Mouse (Mus musculus) liver (tissue): ENCODE data around the gene Sde2.
A peak's percentile ranks its signal among the peaks of the same experiment; 100 is the strongest.
"Not testable (repeated sequence)": the region's sequence is repeated elsewhere in the genome, so short reads cannot be mapped to it uniquely, and the experiment has no call there.

Experiments
- DNase-seq: peaks from one replicate; pipeline ENCODE4 v3.0.0-alpha.2; 2020; ENCODE audit warnings: mixed read lengths

Sde2 gene

DNA sequence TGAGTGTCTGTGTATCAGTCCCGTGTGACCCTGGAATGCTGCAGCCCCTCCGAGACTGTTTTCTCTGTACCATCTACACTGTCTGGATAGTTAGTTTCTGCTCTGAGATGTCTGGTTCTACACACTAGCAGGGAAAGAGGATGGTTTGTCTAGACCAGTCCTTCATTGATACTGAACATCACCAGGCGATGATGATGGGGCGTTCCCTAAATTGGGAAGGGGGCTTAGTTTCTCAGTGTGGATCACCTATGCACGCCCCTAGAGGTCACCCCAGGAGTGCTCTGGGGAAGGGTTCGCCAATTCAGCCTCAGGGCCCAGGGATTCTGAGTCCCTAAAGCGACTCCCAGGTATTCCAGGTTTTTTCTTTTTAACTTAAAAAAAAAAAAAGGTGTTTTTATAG is 38.2 kb downstream of the Sde2 start:
- DNase-seq = no peak

DNA sequence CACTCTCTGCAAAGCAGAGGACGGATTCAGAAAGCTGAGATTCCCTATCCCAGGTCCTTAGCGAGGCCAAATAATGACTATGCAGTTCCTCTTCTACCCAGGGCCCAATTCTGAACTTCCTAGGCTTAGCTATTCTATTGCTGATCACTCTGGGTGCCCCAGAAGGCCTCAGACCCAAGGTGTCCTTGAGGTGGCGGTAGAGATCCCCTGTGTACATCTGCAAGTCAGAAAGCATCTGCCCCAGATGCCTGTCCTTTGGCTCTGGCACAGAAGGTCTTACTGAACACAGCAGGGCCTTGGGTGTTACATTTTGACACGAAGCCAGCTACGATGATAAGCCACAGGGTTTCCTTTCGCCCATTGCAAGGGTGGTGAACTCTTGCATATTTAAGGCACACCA is 38.9 kb downstream of the Sde2 start:
- DNase-seq = peak; percentile 36

DNA sequence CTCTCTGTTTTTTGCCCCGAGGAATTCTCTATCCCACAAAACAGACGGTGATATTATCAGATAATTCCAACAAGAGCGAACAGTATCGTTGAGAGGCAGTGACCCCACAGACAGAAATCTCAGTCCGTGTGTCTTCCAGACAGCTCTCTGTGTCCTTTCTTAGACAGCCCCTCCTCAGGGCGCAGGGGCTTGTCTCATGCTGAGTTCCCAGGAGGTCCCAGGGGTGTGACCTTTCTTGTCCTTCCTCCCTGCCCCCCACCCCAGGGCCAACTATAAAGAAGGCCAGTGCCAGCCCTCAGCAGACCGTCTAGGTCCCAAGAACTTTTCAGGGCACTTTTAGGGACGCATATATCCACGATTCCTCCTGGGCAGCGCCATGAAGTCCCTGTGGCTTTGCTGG is 41.9 kb downstream of the Sde2 start, which contains the start of gene Lefty2:
Gene Lefty2, plus strand, starts transcription at position 301 of the 400 bp plus-strand sequence.
- DNase-seq = no peak

DNA sequence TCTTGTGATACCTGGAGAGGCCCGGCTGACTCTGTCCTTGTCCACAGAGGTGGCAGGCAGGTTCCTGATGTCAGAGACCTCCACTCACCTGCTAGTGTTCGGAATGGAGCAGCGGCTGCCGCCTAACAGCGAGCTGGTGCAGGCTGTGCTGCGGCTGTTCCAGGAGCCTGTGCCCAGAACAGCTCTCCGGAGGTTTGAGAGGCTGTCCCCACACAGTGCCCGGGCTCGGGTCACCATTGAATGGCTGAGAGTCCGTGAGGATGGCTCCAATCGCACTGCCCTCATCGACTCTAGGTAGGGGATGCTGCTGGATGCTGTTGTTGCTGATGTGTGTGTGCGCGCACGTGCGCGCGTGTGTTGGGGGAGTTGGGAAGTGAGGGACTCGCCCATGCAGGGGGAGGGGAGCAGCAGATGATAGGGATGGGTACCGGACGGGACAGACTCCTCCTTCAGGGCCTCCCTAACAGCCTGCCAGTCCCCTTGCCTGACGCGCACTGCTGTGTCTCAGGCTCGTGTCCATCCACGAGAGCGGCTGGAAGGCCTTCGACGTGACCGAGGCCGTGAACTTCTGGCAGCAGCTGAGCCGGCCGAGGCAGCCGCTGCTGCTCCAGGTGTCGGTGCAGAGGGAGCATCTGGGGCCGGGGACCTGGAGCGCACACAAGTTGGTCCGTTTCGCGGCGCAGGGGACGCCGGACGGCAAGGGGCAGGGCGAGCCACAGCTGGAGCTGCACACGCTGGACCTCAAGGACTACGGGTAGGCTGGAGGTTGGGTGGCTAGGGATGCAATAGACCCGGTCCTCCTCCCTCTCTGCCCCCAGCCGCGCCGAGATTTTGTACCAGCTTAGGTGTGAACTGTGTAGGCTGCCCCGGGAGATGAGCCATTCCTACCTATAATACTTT is 43.4 kb downstream of the Sde2 start:
- not testable (repeated sequence) for DNase-seq

DNA sequence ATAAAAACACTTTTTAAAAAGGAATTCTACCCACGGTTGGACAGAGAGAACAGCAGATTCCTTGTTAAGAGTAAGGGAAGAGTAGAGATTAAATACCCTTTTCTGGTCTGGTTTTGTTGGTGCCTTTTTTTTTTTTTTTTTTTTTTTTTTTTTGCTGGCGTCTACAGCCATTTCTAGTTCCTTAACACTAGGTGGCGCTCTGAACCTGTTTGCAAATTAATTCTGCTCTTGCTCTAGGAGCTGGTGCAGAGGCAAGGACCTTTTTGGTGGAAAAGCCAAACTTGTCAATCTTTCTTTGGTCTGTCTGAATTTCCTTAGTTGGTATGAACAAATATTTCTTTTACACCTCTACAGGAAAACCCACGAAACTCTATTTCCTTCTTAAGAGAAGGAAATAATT is 50.2 kb downstream of the Sde2 start:
- peak; percentile 33 for DNase-seq

DNA sequence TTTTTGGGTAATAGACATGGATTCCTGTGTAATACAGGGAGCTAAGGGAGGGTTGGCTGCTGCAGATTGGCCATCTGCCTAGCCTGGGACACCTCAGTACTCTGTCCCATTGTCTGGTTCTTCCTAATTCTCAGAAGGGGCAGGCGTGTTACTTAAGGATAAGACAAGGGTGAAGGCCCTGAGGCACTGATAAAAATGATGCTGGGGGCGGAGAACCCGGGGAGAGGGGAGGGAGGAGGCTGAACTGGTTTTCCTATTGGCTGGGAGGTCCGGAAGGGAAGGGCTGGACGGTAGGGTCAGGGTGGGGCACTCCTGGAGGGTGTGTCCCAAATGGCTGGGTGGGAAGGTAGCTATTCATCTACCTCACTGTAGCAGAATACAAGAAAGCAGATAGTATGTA is 52.0 kb downstream of the Sde2 start:
- DNase-seq = peak; percentile 94

DNA sequence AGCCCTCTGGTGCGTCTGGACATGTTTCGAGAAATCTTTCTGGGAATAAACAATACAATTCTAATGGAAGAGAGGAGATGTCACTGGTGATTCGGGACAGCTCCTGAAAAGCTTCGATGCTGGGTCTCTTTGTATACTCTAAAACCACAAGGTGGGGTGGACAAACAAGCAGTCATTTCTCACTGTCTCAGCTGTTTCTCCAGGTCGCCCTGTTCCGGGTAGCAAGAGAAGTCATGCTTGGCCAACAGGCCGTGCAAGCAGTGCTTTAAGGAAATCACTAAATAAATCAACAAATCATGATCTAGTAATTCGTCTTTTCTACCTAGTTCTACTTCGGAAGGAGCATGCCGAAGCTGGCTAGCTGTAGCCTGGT is 52.7 kb downstream of the Sde2 start:
- no peak for DNase-seq

DNA sequence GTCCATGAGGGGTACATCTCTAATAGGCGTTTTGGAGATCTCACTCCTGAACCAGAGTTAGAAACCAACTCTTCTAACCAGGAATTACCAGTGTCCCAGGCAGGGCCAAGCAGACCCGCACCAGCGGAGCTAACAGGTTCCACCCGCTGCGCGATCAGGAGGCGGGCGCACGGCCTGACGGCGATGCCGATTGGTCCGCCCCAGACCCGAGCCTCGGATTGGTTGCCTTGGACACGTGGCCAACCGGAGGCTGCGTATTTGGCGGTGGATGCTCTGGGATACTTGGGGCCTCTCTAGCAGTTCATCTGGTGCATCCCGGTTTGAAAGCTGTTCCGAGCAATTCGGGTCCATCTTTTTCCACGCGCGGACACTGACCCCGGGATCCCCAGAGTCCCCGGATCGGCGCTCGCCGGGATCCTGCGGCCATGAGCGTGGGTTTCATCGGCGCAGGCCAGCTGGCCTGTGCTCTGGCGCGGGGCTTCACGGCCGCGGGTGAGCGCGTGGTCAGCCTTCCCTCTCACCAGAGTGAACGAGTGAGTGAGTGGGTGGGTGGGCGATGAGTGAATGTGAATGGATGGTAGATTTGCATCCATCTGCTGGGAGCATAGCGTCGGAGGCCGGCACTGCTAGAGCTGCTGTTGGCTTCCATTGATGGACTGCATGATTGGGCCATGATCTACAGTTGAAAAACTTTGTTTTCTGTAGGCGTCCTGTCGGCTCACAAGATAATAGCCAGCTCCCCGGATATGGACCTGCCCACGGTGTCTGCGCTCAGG is 53.3 kb downstream of the Sde2 start, which contains the start of gene Pycr2:
Gene Pycr2, plus strand, starts transcription at position 255 of the 776 bp plus-strand sequence.
- DNase-seq = peak; percentile 98

DNA sequence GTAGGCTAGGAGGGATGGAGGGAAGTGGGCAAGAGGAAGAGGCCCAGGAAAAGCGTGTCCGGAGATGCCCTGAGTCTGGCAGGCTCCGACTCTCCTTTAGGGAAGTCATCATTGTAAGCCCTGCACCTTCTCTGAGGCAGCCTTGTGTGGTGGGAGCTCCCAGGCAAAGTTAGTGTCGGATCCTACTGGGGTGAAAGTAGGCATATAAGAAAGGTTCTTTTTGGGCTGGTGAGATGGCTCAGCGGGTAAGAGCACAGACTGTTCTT is 53.8 kb downstream of the Sde2 start:
- no peak for DNase-seq

DNA sequence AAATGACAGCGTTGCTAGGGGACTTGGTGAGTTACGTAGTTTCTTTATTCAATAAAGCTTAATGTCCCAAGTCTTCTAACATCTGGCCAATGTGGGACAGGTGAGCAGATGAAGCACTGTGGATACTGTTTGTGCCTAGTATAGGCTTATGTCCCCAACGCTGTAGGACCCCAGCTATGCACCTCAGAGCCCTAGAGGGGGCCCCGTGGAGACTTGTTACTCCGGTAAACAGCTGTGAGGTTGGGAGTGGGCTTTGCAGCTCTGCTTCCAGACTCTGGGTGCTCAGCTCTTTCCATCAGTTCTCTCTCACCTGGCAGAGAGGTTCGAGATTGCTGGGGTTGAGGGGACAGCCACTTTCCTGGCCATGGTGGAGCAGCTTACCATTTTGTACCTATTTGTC is 54.4 kb downstream of the Sde2 start:
- DNase-seq = peak; percentile 29

DNA sequence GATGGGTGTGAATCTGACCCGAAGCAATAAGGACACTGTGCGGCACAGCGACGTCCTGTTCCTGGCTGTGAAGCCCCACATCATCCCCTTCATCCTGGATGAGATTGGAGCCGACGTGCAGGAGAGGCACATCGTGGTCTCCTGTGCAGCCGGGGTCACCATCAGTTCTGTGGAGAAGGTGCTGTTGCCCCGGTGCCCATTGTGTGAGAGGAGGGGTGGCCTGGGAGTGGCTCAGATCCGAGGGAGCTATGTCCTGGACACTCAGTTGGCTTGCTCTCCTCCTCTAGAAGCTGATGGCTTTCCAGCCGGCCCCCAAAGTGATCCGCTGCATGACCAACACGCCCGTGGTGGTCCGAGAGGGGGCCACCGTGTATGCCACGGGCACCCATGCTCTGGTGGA is 54.9 kb downstream of the Sde2 start:
- no peak for DNase-seq

DNA sequence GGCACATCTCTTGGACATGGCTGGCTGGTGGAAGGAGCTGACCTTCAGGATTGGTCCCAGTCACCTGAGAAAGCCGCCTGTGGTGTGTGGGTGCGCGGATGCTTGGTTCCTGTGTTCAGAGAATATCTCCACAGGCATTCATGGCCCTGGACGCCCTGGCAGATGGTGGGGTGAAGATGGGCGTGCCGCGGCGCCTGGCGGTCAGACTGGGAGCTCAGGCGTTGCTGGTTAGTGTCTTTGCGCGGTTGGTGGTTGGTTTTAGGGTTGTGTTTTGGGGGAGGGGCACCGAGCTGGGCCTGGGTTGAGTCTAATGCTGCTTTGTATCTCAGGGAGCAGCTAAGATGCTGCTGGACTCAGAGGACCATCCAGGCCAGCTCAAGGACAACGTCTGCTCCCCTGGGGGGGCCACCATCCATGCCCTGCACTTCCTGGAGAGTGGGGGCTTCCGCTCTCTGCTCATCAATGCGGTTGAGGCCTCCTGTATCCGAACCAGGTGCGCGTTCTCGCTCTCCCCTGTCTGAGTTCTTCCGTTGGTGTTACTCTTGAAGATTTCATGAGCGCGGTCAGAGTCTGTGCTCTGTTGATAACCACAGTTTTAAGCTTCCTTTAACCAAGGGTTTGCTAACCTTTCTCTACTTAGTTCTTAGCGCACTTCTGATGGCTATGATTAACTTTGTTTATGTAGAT is 55.7 kb downstream of the Sde2 start:
- DNase-seq = peak; percentile 55

DNA sequence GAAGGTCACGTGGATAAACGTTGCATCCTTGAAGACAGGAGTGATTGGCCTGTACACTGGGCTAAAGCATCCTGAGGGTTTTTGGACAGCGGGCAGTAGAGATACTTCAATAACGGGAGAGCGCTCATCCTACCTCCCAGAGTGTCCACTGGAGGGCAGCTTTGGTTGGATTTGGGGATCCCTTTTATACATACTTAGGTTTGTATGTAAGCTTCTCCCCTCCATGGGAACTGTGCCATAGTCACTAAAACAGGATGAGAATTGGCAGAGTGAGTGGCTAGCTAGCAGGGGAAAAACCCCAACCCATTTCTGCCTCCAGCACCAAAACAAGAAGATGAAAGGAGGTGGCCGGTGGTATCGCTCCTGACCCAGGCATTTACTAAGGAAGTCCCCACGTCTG is 60.2 kb downstream of the Sde2 start:
- DNase-seq = peak; percentile 41

DNA sequence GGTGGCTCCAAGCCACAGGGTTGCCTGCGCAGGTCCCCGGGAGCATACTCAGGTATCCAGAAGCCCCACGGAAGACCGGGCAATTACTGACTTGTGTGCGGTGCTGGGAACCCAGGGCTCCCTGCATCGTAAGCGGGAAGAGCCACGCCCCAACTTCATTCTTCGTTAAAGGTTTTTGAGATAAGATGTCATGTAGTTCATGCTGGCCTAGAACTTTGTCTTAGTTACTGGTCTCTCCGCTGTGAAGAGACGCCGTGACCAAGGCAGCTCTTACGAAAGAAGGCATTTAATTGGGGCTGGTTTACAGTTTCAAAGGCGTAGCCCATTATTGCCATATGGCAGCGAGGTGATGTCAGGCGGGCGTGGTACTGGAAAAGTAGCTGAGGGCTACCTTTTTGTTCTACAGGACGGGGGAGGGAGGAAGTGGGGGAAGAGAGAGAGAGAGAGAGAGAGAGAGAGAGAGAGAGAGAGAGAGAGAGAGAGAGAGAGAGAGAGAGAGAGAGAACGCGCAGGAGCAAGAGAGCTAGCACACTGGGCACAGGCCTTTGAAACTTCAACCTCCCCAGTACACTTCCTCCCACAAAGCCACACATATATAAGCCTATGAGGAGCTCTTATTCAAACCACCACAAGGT is 60.8 kb downstream of the Sde2 start:
- peak; percentile 53 for DNase-seq

DNA sequence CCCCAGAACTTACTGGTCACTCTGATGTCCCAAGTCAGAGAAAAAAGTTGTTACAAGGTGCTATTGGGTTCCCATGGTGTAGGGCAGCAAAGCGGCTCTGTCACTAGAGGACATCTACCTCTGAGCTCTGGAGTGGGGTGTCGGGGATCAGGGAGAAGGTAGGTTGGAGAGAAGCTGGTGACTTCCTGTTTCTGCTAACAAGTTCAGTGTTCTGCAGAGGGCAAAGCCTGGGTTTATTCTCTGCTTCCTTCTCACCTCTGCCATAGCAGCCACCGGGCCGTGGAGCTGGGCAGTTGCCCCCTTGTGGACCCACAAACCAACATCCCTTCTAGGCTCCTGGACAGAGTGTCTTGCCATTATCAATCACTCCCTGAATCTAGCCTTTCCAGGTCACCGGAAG is 61.9 kb downstream of the Sde2 start:
- DNase-seq = no peak

DNA sequence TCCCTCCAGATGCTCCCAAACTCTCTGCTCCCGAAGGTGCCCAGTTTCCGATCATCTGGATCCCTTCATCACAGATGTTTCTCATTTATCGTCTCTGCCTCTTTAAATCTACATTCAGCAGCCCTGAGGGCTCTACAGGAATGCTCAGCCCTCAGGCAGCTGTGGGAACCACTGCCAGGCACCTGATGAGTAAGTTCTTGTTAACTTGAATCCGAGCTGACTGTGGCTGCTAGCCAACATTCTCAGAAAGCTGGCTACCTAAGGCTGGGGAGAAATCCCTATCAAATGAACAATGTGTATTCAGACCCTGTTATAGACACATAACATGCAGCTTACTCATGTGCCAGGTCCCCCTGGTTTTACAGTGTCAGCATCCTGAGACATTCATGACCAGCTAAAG is 62.9 kb downstream of the Sde2 start:
- DNase-seq = no peak

DNA sequence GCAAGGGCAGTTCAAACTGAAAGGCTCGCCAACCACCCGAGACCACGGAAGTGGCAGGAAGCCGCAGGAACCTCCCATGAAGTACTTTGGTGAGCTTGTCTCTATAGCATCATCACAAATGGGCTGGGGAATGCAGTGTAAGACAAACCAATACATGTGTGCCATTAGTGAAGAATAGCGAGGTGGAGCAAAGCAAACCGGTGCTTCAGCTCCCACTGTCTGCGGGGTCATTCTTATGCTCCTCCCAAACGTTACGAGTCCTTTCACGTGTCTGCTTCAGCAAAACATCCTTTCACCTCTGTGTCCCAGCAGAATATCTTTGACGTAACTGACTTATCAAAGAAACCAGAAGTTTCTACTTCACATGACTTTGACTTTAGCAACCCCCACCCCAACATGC is 65.5 kb downstream of the Sde2 start:
- DNase-seq = no peak

DNA sequence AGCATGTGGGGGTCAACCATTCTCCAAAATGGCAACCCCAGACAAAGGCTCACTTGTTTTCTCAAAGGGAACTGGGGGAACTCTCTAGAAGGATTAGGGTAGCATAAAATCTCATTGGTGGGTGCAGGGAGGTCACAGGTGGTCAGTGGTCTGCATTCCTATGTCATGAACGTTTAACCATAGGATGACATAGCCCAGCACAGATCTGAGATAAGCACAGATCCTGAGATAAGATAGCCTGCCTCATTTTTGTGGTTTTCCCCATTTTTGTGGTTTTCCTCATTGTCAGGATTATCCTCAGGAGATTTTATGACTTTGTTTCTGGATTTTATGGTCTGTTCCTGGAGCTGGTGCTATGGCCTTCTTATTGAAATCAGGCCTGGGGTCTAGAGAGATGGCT is 66.1 kb downstream of the Sde2 start:
- no peak for DNase-seq
